Mouse (Mus musculus): ENCODE data around the gene Cdca5. TPM values are rescaled to one million over a fixed set of nuclear protein-coding genes. Genes with fewer than 3 reads are reported as not detected.

Cdca5 gene
- polyA plus RNA-seq, 1 experiment, result 50.5 TPM

GRCm38 (mm10) chr19:6067724-6068415, 16.9 kb upstream of the Cdca5 start, which contains the start of gene Tm7sf2:
TSS of gene Tm7sf2 (minus strand) at chr19:6068373.
- Histone ChIP-seq H3K4me3 (ENCODE audit: low read depth, low read length) (peak within 1 kb of the TSS; percentile 82), H3K27ac (ENCODE audit: insufficient read depth, low read length) (peak within 1 kb of the TSS; percentile 30; the same call in 1 of the 2 replicates), H3K4me1 (ENCODE audit: control insufficient read depth, insufficient read depth, low read length) (peaks cover 2% of the 10 kb centered on the region), H3K27me3 (ENCODE audit: control insufficient read depth, insufficient read depth, low read length, poor library complexity, severe bottlenecking) (no peaks in the 10 kb centered on the region), H3K36me3 (ENCODE audit: control insufficient read depth, insufficient read depth, low read length, poor library complexity, severe bottlenecking) (no peaks in the 10 kb centered on the region), H3K9me3 (replicated peaks; ENCODE audit: control insufficient read depth, insufficient read depth, low read length, poor library complexity, severe bottlenecking) (no peaks in the 10 kb centered on the region), H3K9ac (ENCODE audit: low read depth, poor library complexity, severe bottlenecking) (peak within 1 kb of the TSS; percentile 74)
- no peak for TF ChIP-seq CTCF (IDR thresholded peaks at IDR 0.05; ENCODE audit: low read depth, low read length)
- no peak for TF ChIP-seq EP300 (IDR thresholded peaks at IDR 0.05; ENCODE audit: insufficient read depth, low read depth, low read length)
- peak; percentile 54 for TF ChIP-seq POLR2A (IDR thresholded peaks at IDR 0.05; ENCODE audit: insufficient read depth, low read length)

GRCm38 (mm10) chr19:6068951-6069350, 15.8 kb upstream of the Cdca5 start:
- Histone ChIP-seq H3K36me3 (ENCODE audit: control insufficient read depth, insufficient read depth, low read length, poor library complexity, severe bottlenecking) (no peaks in the 10 kb centered on the region), H3K9me3 (replicated peaks; ENCODE audit: control insufficient read depth, insufficient read depth, low read length, poor library complexity, severe bottlenecking) (no peaks in the 10 kb centered on the region), H3K27ac (ENCODE audit: insufficient read depth, low read length) (no peak overlapping the region), H3K4me3 (ENCODE audit: low read depth, low read length) (no peak overlapping the region), H3K9ac (ENCODE audit: low read depth, poor library complexity, severe bottlenecking) (no peak overlapping the region), H3K4me1 (ENCODE audit: control insufficient read depth, insufficient read depth, low read length) (peaks cover 2% of the 10 kb centered on the region), H3K27me3 (ENCODE audit: control insufficient read depth, insufficient read depth, low read length, poor library complexity, severe bottlenecking) (no peaks in the 10 kb centered on the region)
- no peak for TF ChIP-seq CTCF (IDR thresholded peaks at IDR 0.05; ENCODE audit: low read depth, low read length)
- TF ChIP-seq EP300 (IDR thresholded peaks at IDR 0.05; ENCODE audit: insufficient read depth, low read depth, low read length), result no peak

- Histone ChIP-seq H3K27me3 (ENCODE audit: control insufficient read depth, insufficient read depth, low read length, poor library complexity, severe bottlenecking) (no peaks in the 10 kb centered on the region), H3K9me3 (replicated peaks; ENCODE audit: control insufficient read depth, insufficient read depth, low read length, poor library complexity, severe bottlenecking) (no peaks in the 10 kb centered on the region), H3K4me3 (ENCODE audit: low read depth, low read length) (no peak overlapping the region), H3K9ac (ENCODE audit: low read depth, poor library complexity, severe bottlenecking) (no peak overlapping the region), H3K4me1 (ENCODE audit: control insufficient read depth, insufficient read depth, low read length) (peaks cover 2% of the 10 kb centered on the region), H3K36me3 (ENCODE audit: control insufficient read depth, insufficient read depth, low read length, poor library complexity, severe bottlenecking) (no peaks in the 10 kb centered on the region), H3K27ac (ENCODE audit: insufficient read depth, low read length) (no peak overlapping the region)
- TF ChIP-seq CTCF (IDR thresholded peaks at IDR 0.05; ENCODE audit: low read depth, low read length) (no peak), EP300 (IDR thresholded peaks at IDR 0.05; ENCODE audit: insufficient read depth, low read depth, low read length) (no peak), POLR2A (IDR thresholded peaks at IDR 0.05; ENCODE audit: insufficient read depth, low read length) (no peak)
Observed at GRCm38 (mm10) chr19:6069851-6070250, 14.9 kb upstream of the Cdca5 start.

GRCm38 (mm10) chr19:6070571-6071250, 14.1 kb upstream of the Cdca5 start:
- Histone ChIP-seq H3K36me3 (ENCODE audit: control insufficient read depth, insufficient read depth, low read length, poor library complexity, severe bottlenecking) (no peaks in the 10 kb centered on the region), H3K27ac (ENCODE audit: insufficient read depth, low read length) (no peak overlapping the region), H3K27me3 (ENCODE audit: control insufficient read depth, insufficient read depth, low read length, poor library complexity, severe bottlenecking) (no peaks in the 10 kb centered on the region), H3K4me1 (ENCODE audit: control insufficient read depth, insufficient read depth, low read length) (peaks cover 2% of the 10 kb centered on the region), H3K4me3 (ENCODE audit: low read depth, low read length) (peak overlapping the region; percentile 63), H3K9me3 (replicated peaks; ENCODE audit: control insufficient read depth, insufficient read depth, low read length, poor library complexity, severe bottlenecking) (no peaks in the 10 kb centered on the region), H3K9ac (ENCODE audit: low read depth, poor library complexity, severe bottlenecking) (peak overlapping the region; percentile 13)
- TF ChIP-seq POLR2A (IDR thresholded peaks at IDR 0.05; ENCODE audit: insufficient read depth, low read length) (peak; percentile 30), EP300 (IDR thresholded peaks at IDR 0.05; ENCODE audit: insufficient read depth, low read depth, low read length) (no peak), CTCF (IDR thresholded peaks at IDR 0.05; ENCODE audit: low read depth, low read length) (no peak)

GRCm38 (mm10) chr19:6071261-6071660, 13.5 kb upstream of the Cdca5 start:
- Histone ChIP-seq H3K9me3 (replicated peaks; ENCODE audit: control insufficient read depth, insufficient read depth, low read length, poor library complexity, severe bottlenecking) (no peaks in the 10 kb centered on the region), H3K9ac (ENCODE audit: low read depth, poor library complexity, severe bottlenecking) (peak overlapping the region; percentile 13; the same call in 1 of the 2 replicates), H3K4me3 (ENCODE audit: low read depth, low read length) (peak overlapping the region; percentile 63), H3K27me3 (ENCODE audit: control insufficient read depth, insufficient read depth, low read length, poor library complexity, severe bottlenecking) (no peaks in the 10 kb centered on the region), H3K27ac (ENCODE audit: insufficient read depth, low read length) (no peak overlapping the region), H3K36me3 (ENCODE audit: control insufficient read depth, insufficient read depth, low read length, poor library complexity, severe bottlenecking) (no peaks in the 10 kb centered on the region), H3K4me1 (ENCODE audit: control insufficient read depth, insufficient read depth, low read length) (peaks cover 2% of the 10 kb centered on the region)
- no peak for TF ChIP-seq CTCF (IDR thresholded peaks at IDR 0.05; ENCODE audit: low read depth, low read length)
- TF ChIP-seq POLR2A (IDR thresholded peaks at IDR 0.05; ENCODE audit: insufficient read depth, low read length), result no peak
- no peak for TF ChIP-seq EP300 (IDR thresholded peaks at IDR 0.05; ENCODE audit: insufficient read depth, low read depth, low read length)

GRCm38 (mm10) chr19:6073889-6074288, 10.9 kb upstream of the Cdca5 start:
- H3K36me3 ChIP-seq (ENCODE audit: control insufficient read depth, insufficient read depth, low read length, poor library complexity, severe bottlenecking), result no peaks in the 10 kb centered on the region
- H3K9me3 ChIP-seq (replicated peaks; ENCODE audit: control insufficient read depth, insufficient read depth, low read length, poor library complexity, severe bottlenecking), result no peaks in the 10 kb centered on the region

More at GRCm38 (mm10) chr19:6073889-6074288, 10.9 kb upstream of the Cdca5 start:
- H3K27ac ChIP-seq (ENCODE audit: insufficient read depth, low read length), result no peak overlapping the region
- no peak overlapping the region for H3K9ac ChIP-seq (ENCODE audit: low read depth, poor library complexity, severe bottlenecking)
- H3K4me1 ChIP-seq (ENCODE audit: control insufficient read depth, insufficient read depth, low read length), result no peaks in the 10 kb centered on the region
- no peaks in the 10 kb centered on the region for H3K27me3 ChIP-seq (ENCODE audit: control insufficient read depth, insufficient read depth, low read length, poor library complexity, severe bottlenecking)
- TF ChIP-seq EP300 (IDR thresholded peaks at IDR 0.05; ENCODE audit: insufficient read depth, low read depth, low read length) (no peak), POLR2A (IDR thresholded peaks at IDR 0.05; ENCODE audit: insufficient read depth, low read length) (no peak), CTCF (IDR thresholded peaks at IDR 0.05; ENCODE audit: low read depth, low read length) (no peak)
- no peak overlapping the region for H3K4me3 ChIP-seq (ENCODE audit: low read depth, low read length)

Data from ES-Bruce4 (cell line).